Mouse (Mus musculus) CH12F3 (cell line): ENCODE data around the gene Adam1b.
"Not testable (repeated sequence)": the region's sequence is repeated elsewhere in the genome, so short reads cannot be mapped to it uniquely, and the experiment has no call there.

Source experiments
- in situ Hi-C: fragments of 300-500 bp; cut with MboI; formaldehyde crosslinking; loops from 2 replicates; pipeline ENCODE4 v1.14.3; 2020; ENCODE audit warnings: low sequenced_read_pairs

The Adam1b gene

GRCm38 (mm10) chr5:121503231-121503630 lies at the start of gene Adam1b:
TSS of gene Adam1b (minus strand) at chr5:121503435.
- in situ Hi-C loops, result no loop called here

- in situ Hi-C loops, result no loop called here
Observed at GRCm38 (mm10) chr5:121549196-121549595, 46.0 kb upstream of the Adam1b start.

GRCm38 (mm10) chr5:121547084-121547483 lies 43.8 kb upstream of the Adam1b start:
- in situ Hi-C loops, result no loop called here

- in situ Hi-C loops, result no loop called here
Observed at GRCm38 (mm10) chr5:121546530-121546895, 43.3 kb upstream of the Adam1b start.

GRCm38 (mm10) chr5:121545793-121546529 lies 42.7 kb upstream of the Adam1b start, which contains the start of gene Mapkapk5:
TSS of gene Mapkapk5 (minus strand) at chr5:121545905.
- in situ Hi-C loops, result no loop called here

- in situ Hi-C loops, result no loop called here
Observed at GRCm38 (mm10) chr5:121544910-121545792, 41.9 kb upstream of the Adam1b start, which contains the start of the genes Adam1a and Gm42878. TSS of gene Adam1a (minus strand) at chr5:121545482. TSS of gene Gm42878 (minus strand) at chr5:121545482.

- in situ Hi-C loops, result no loop called here
Observed at GRCm38 (mm10) chr5:121543370-121543769, 40.1 kb upstream of the Adam1b start.

GRCm38 (mm10) chr5:121541235-121541634 lies 38.0 kb upstream of the Adam1b start:
- in situ Hi-C loops, result no loop called here

- in situ Hi-C loops, result no loop called here
Observed at GRCm38 (mm10) chr5:121540066-121540465, 36.8 kb upstream of the Adam1b start.

- in situ Hi-C loops, result no loop called here
Observed at GRCm38 (mm10) chr5:121537588-121537987, 34.4 kb upstream of the Adam1b start.

- in situ Hi-C loops, result no loop called here
Observed at GRCm38 (mm10) chr5:121536921-121537555, 33.8 kb upstream of the Adam1b start.

GRCm38 (mm10) chr5:121535116-121535515 lies 31.9 kb upstream of the Adam1b start:
- in situ Hi-C loops, result no loop called here

- in situ Hi-C loops, result no loop called here
Observed at GRCm38 (mm10) chr5:121534521-121534920, 31.3 kb upstream of the Adam1b start.

GRCm38 (mm10) chr5:121526961-121527360 lies 23.7 kb upstream of the Adam1b start:
- in situ Hi-C loops, result no loop called here

- in situ Hi-C loops, result no loop called here
Observed at GRCm38 (mm10) chr5:121526526-121526925, 23.3 kb upstream of the Adam1b start.

GRCm38 (mm10) chr5:121525774-121526450 lies 22.7 kb upstream of the Adam1b start:
- in situ Hi-C loops, result no loop called here

- in situ Hi-C loops, result not testable (repeated sequence)
Observed at GRCm38 (mm10) chr5:121519758-121520157, 16.5 kb upstream of the Adam1b start.

- in situ Hi-C loops, result no loop called here
Observed at GRCm38 (mm10) chr5:121518983-121519382, 15.7 kb upstream of the Adam1b start.

GRCm38 (mm10) chr5:121510009-121510408 lies 6.8 kb upstream of the Adam1b start:
- in situ Hi-C loops, result no loop called here

- in situ Hi-C loops, result no loop called here
Observed at GRCm38 (mm10) chr5:121506846-121507245, 3.6 kb upstream of the Adam1b start.
